Mouse (Mus musculus) kidney, adult 8-10 months (tissue): Measurements from ENCODE around the gene Cd68.
"Not testable (repeated sequence)": the region's sequence is repeated elsewhere in the genome, so short reads cannot be mapped to it uniquely, and the experiment has no call there.

ENCODE experiments used
- DNase-seq, 2 experiments: peaks; one replicate each; pipeline ENCODE4 v3.0.0; 2022

Cd68 gene

GRCm38 (mm10) chr11:69665457-69665960 is 444 bp downstream of the Cd68 start:
- DNase-seq = no peak

GRCm38 (mm10) chr11:69664841-69665240 is 1.1 kb downstream of the Cd68 start:
- no peak for DNase-seq

GRCm38 (mm10) chr11:69663795-69664194 is 2.2 kb downstream of the Cd68 start:
- DNase-seq = peak in 1 of 2 experiments; percentile 44

GRCm38 (mm10) chr11:69662967-69663671 is 2.8 kb downstream of the Cd68 start:
- peak in 1 of 2 experiments; percentile 33 for DNase-seq

GRCm38 (mm10) chr11:69662213-69662966 is 3.6 kb downstream of the Cd68 start, which contains the start of gene Mpdu1:
TSS of gene Mpdu1 (minus strand) at chr11:69662642.
- DNase-seq = peak; percentile 93 to 96

GRCm38 (mm10) chr11:69661221-69661881 is 4.6 kb downstream of the Cd68 start:
- DNase-seq = peak; percentile 39 to 48

GRCm38 (mm10) chr11:69657462-69657881 is 8.5 kb downstream of the Cd68 start:
- no peak for DNase-seq

GRCm38 (mm10) chr11:69656617-69657461 is 9.1 kb downstream of the Cd68 start:
- DNase-seq = peak in 1 of 2 experiments; percentile 50

GRCm38 (mm10) chr11:69656065-69656455 is 9.9 kb downstream of the Cd68 start:
- no peak for DNase-seq

- DNase-seq = peak in 1 of 2 experiments; percentile 70
Observed at GRCm38 (mm10) chr11:69655264-69656064, 10.5 kb downstream of the Cd68 start, which contains the start of gene Sox15. TSS of gene Sox15 (plus strand) at chr11:69655314.

- DNase-seq = no peak
Observed at GRCm38 (mm10) chr11:69654760-69655159, 11.2 kb downstream of the Cd68 start.

- no peak for DNase-seq
Observed at GRCm38 (mm10) chr11:69653399-69653798, 12.6 kb downstream of the Cd68 start.

GRCm38 (mm10) chr11:69645860-69646259 is 20.1 kb downstream of the Cd68 start:
- DNase-seq = no peak

GRCm38 (mm10) chr11:69635471-69635870 is 30.5 kb downstream of the Cd68 start:
- no peak for DNase-seq

GRCm38 (mm10) chr11:69633128-69633866 is 32.7 kb downstream of the Cd68 start:
- DNase-seq = peak; percentile 47 to 49

GRCm38 (mm10) chr11:69632284-69633089 is 33.5 kb downstream of the Cd68 start, which contains the start of gene Fxr2:
TSS of gene Fxr2 (plus strand) at chr11:69632990.
- DNase-seq = peak; percentile 100

- DNase-seq = no peak
Observed at GRCm38 (mm10) chr11:69629802-69630201, 36.2 kb downstream of the Cd68 start.

GRCm38 (mm10) chr11:69628286-69628685 is 37.7 kb downstream of the Cd68 start:
- peak; percentile 67 to 85 for DNase-seq

- not testable (repeated sequence) for DNase-seq
Observed at GRCm38 (mm10) chr11:69624339-69624738, 41.6 kb downstream of the Cd68 start.

- DNase-seq = no peak
Observed at GRCm38 (mm10) chr11:69623006-69623405, 42.9 kb downstream of the Cd68 start.
